Mouse (Mus musculus): Measurements from ENCODE around the gene Sh2d1b1. TPM values are rescaled to one million over a fixed set of nuclear protein-coding genes. Genes with fewer than 3 reads are reported as not detected.

The Sh2d1b1 gene
- polyA plus RNA-seq, 1 experiment from 2014 or later, result 0.26 TPM

GRCm38 (mm10) chr1:170308503-170308902, 31.4 kb downstream of the Sh2d1b1 start, which contains the start of gene Spata46:
Gene Spata46 (plus strand): TSS chr1:170308803.
- Histone ChIP-seq H3K9ac (ENCODE audit: low read length) (no peak within 1 kb of the TSS), H3K27ac (ENCODE audit: low read length) (no peak within 1 kb of the TSS), H3K36me3 (ENCODE audit: control insufficient read depth, insufficient read depth) (peaks cover 3% of the 10 kb centered on the region; the same call in 1 of the 2 replicates), H3K9me3 (replicated peaks; ENCODE audit: control insufficient read depth, low read length) (no peaks in the 10 kb centered on the region), H3K4me1 (ENCODE audit: control insufficient read depth, insufficient read depth, low read length) (no peaks in the 10 kb centered on the region), H3K4me3 (ENCODE audit: low read length) (no peak within 1 kb of the TSS), H3K27me3 (ENCODE audit: control insufficient read depth, insufficient read depth, low read length) (no peaks in the 10 kb centered on the region), H3K4me2 (ENCODE audit: low read depth, low read length) (no peak within 1 kb of the TSS)
- no peak for ATAC-seq (replicated peaks; ENCODE audit: extremely low read depth, insufficient read depth, low FRiP score)
- 82% methylated on average over 4 of the region's 4 CpGs for WGBS

- 70% methylated on average over 6 of the region's 6 CpGs for WGBS
- H3K27me3 ChIP-seq (ENCODE audit: control insufficient read depth, insufficient read depth, low read length), result no peaks in the 10 kb centered on the region
- H3K4me3 ChIP-seq (ENCODE audit: low read length), result no peak overlapping the region
- no peak overlapping the region for H3K27ac ChIP-seq (ENCODE audit: low read length)
- ATAC-seq (replicated peaks; ENCODE audit: extremely low read depth, insufficient read depth, low FRiP score), result no peak
- no peaks in the 10 kb centered on the region for H3K36me3 ChIP-seq (ENCODE audit: control insufficient read depth, insufficient read depth)
- no peak overlapping the region for H3K4me2 ChIP-seq (ENCODE audit: low read depth, low read length)
- no peak overlapping the region for H3K9ac ChIP-seq (ENCODE audit: low read length)
- H3K9me3 ChIP-seq (replicated peaks; ENCODE audit: control insufficient read depth, low read length), result no peaks in the 10 kb centered on the region
- H3K4me1 ChIP-seq (ENCODE audit: control insufficient read depth, insufficient read depth, low read length), result no peaks in the 10 kb centered on the region
Observed at GRCm38 (mm10) chr1:170311431-170311830, 34.3 kb downstream of the Sh2d1b1 start.

- Histone ChIP-seq H3K9me3 (replicated peaks; ENCODE audit: control insufficient read depth, low read length) (no peaks in the 10 kb centered on the region), H3K4me2 (ENCODE audit: low read depth, low read length) (no peak overlapping the region), H3K4me1 (ENCODE audit: control insufficient read depth, insufficient read depth, low read length) (no peaks in the 10 kb centered on the region), H3K27ac (ENCODE audit: low read length) (no peak overlapping the region), H3K4me3 (ENCODE audit: low read length) (no peak overlapping the region), H3K36me3 (ENCODE audit: control insufficient read depth, insufficient read depth) (0 out of 2 replicates have a peak, but pooled peaks cover under 1% of the 10 kb centered on the region), H3K27me3 (ENCODE audit: control insufficient read depth, insufficient read depth, low read length) (no peaks in the 10 kb centered on the region), H3K9ac (ENCODE audit: low read length) (no peak overlapping the region)
- WGBS, result 86% methylated on average over 2 of the region's 2 CpGs
- ATAC-seq (replicated peaks; ENCODE audit: extremely low read depth, insufficient read depth, low FRiP score), result no peak
Observed at GRCm38 (mm10) chr1:170322046-170322445, 44.9 kb downstream of the Sh2d1b1 start.

- Histone ChIP-seq H3K4me3 (ENCODE audit: low read length) (no peak overlapping the region), H3K27me3 (ENCODE audit: control insufficient read depth, insufficient read depth, low read length) (no peaks in the 10 kb centered on the region), H3K9me3 (replicated peaks; ENCODE audit: control insufficient read depth, low read length) (no peaks in the 10 kb centered on the region), H3K4me1 (ENCODE audit: control insufficient read depth, insufficient read depth, low read length) (no peaks in the 10 kb centered on the region), H3K4me2 (ENCODE audit: low read depth, low read length) (no peak overlapping the region), H3K36me3 (ENCODE audit: control insufficient read depth, insufficient read depth) (0 out of 2 replicates have a peak, but pooled peaks cover 3% of the 10 kb centered on the region), H3K27ac (ENCODE audit: low read length) (no peak overlapping the region), H3K9ac (ENCODE audit: low read length) (no peak overlapping the region)
- 91% methylated on average over 10 of the region's 10 CpGs for WGBS
- no peak for ATAC-seq (replicated peaks; ENCODE audit: extremely low read depth, insufficient read depth, low FRiP score)
Observed at GRCm38 (mm10) chr1:170323001-170323400, 45.9 kb downstream of the Sh2d1b1 start.

- H3K4me3 ChIP-seq (ENCODE audit: low read length), result no peak overlapping the region
- ATAC-seq (replicated peaks; ENCODE audit: extremely low read depth, insufficient read depth, low FRiP score), result no peak
- H3K9ac ChIP-seq (ENCODE audit: low read length), result no peak overlapping the region
- no peaks in the 10 kb centered on the region for H3K4me1 ChIP-seq (ENCODE audit: control insufficient read depth, insufficient read depth, low read length)
- H3K27ac ChIP-seq (ENCODE audit: low read length), result no peak overlapping the region
- H3K4me2 ChIP-seq (ENCODE audit: low read depth, low read length), result no peak overlapping the region
- WGBS, result 75% methylated on average over 1 of the region's 1 CpGs
- no peaks in the 10 kb centered on the region for H3K27me3 ChIP-seq (ENCODE audit: control insufficient read depth, insufficient read depth, low read length)
- no peaks in the 10 kb centered on the region for H3K9me3 ChIP-seq (replicated peaks; ENCODE audit: control insufficient read depth, low read length)
- 0 out of 2 replicates have a peak, but pooled peaks cover 3% of the 10 kb centered on the region for H3K36me3 ChIP-seq (ENCODE audit: control insufficient read depth, insufficient read depth)
Observed at GRCm38 (mm10) chr1:170324312-170324711, 47.2 kb downstream of the Sh2d1b1 start.

GRCm38 (mm10) chr1:170325277-170325676, 48.2 kb downstream of the Sh2d1b1 start:
- no peak overlapping the region for H3K4me3 ChIP-seq (ENCODE audit: low read length)
- no peak overlapping the region for H3K27ac ChIP-seq (ENCODE audit: low read length)
- no peaks in the 10 kb centered on the region for H3K27me3 ChIP-seq (ENCODE audit: control insufficient read depth, insufficient read depth, low read length)
- no peaks in the 10 kb centered on the region for H3K9me3 ChIP-seq (replicated peaks; ENCODE audit: control insufficient read depth, low read length)
- H3K9ac ChIP-seq (ENCODE audit: low read length), result no peak overlapping the region
- WGBS, result 81% methylated on average over 4 of the region's 4 CpGs
- no peak for ATAC-seq (replicated peaks; ENCODE audit: extremely low read depth, insufficient read depth, low FRiP score)
- H3K4me2 ChIP-seq (ENCODE audit: low read depth, low read length), result no peak overlapping the region
- H3K36me3 ChIP-seq (ENCODE audit: control insufficient read depth, insufficient read depth), result 0 out of 2 replicates have a peak, but pooled peaks cover 3% of the 10 kb centered on the region
- no peaks in the 10 kb centered on the region for H3K4me1 ChIP-seq (ENCODE audit: control insufficient read depth, insufficient read depth, low read length)

GRCm38 (mm10) chr1:170331926-170332325, 54.8 kb downstream of the Sh2d1b1 start:
- H3K4me3 ChIP-seq (ENCODE audit: low read length), result no peak overlapping the region
- H3K27ac ChIP-seq (ENCODE audit: low read length), result no peak overlapping the region
- no peaks in the 10 kb centered on the region for H3K27me3 ChIP-seq (ENCODE audit: control insufficient read depth, insufficient read depth, low read length)
- H3K9ac ChIP-seq (ENCODE audit: low read length), result no peak overlapping the region
- H3K9me3 ChIP-seq (replicated peaks; ENCODE audit: control insufficient read depth, low read length), result no peaks in the 10 kb centered on the region
- no peak for ATAC-seq (replicated peaks; ENCODE audit: extremely low read depth, insufficient read depth, low FRiP score)
- H3K36me3 ChIP-seq (ENCODE audit: control insufficient read depth, insufficient read depth), result 0 out of 2 replicates have a peak, but pooled peaks cover 3% of the 10 kb centered on the region
- no peak overlapping the region for H3K4me2 ChIP-seq (ENCODE audit: low read depth, low read length)
- no peaks in the 10 kb centered on the region for H3K4me1 ChIP-seq (ENCODE audit: control insufficient read depth, insufficient read depth, low read length)
- WGBS, result 41% methylated on average over 6 of the region's 6 CpGs

- ATAC-seq (replicated peaks; ENCODE audit: extremely low read depth, insufficient read depth, low FRiP score), result no peak
- Histone ChIP-seq H3K27me3 (ENCODE audit: control insufficient read depth, insufficient read depth, low read length) (no peaks in the 10 kb centered on the region), H3K4me2 (ENCODE audit: low read depth, low read length) (no peak overlapping the region), H3K9me3 (replicated peaks; ENCODE audit: control insufficient read depth, low read length) (no peaks in the 10 kb centered on the region), H3K9ac (ENCODE audit: low read length) (no peak overlapping the region), H3K4me3 (ENCODE audit: low read length) (no peak overlapping the region), H3K4me1 (ENCODE audit: control insufficient read depth, insufficient read depth, low read length) (no peaks in the 10 kb centered on the region), H3K36me3 (ENCODE audit: control insufficient read depth, insufficient read depth) (no peaks in the 10 kb centered on the region; the same call in 1 of the 2 replicates), H3K27ac (ENCODE audit: low read length) (no peak overlapping the region)
- 75% methylated on average over 4 of the region's 4 CpGs for WGBS
Observed at GRCm38 (mm10) chr1:170332775-170333174, 55.7 kb downstream of the Sh2d1b1 start.

Measured in heart, embryonic 16.5 days (tissue).